Mouse (Mus musculus): ENCODE measurements around the gene Hmga2. TPM values are rescaled to one million over a fixed set of nuclear protein-coding genes. Genes with fewer than 3 reads are reported as not detected.

Hmga2 gene
- polyA plus RNA-seq, 2 experiments: 3.4 to 5.4 TPM

DNA sequence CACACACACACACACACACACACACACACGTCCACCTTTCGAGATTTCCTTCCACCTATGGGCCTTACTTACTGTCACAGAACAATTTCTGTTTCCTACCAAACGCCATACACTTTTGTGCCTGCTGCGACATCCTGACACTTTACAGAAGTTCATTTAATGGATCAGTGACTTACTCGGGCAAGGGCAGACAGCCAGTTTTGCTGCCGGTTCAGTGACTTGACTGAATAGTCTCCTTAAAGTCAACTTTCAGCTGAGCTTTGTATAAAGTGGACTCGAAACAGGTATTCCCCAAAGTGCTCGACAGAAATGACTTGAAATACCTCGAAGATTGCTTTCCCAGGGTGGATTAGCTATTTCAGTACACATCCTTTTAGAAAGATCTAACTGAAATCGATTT is 87.3 kb downstream of the Hmga2 start:
- H3K27ac ChIP-seq: no peak overlapping the region
- WGBS (ENCODE audit: insufficient replicate concordance): 58% methylated on average over 10 of the region's 10 CpGs
- no peaks in the 10 kb centered on the region for H3K9me3 ChIP-seq (ENCODE audit: control insufficient read depth, low read length)
- H3K4me3 ChIP-seq (ENCODE audit: insufficient read depth in 1 of 2, low read depth in 2 of 2, low read length in 2 of 2): no peak overlapping the region
- H3K27me3 ChIP-seq (ENCODE audit: control insufficient read depth, insufficient read depth, low read length): no peaks in the 10 kb centered on the region
- no peak overlapping the region for H3K4me2 ChIP-seq (ENCODE audit: low read depth)
- H3K9ac ChIP-seq (replicated peaks): no peak overlapping the region
- peaks cover 0 to 19% of the 10 kb centered on the region in 2 experiments; a peak in 2 of 4 replicates for H3K4me1 ChIP-seq (replicated peaks; ENCODE audit: control insufficient read depth in 2 of 2, insufficient read depth in 2 of 2, low read length in 1 of 2)
- ATAC-seq (ENCODE audit: insufficient read depth) (no peak), DNase-seq (ENCODE audit: low read depth in 3 of 3, low spot score in 3 of 3) (no peak)
- H3K36me3 ChIP-seq (replicated peaks; ENCODE audit: control insufficient read depth, insufficient read depth, low read depth): no peaks in the 10 kb centered on the region
- TF ChIP-seq CTCF (IDR thresholded peaks at IDR 0.05; ENCODE audit: low read depth) (no peak), EP300 (IDR thresholded peaks at IDR 0.05; ENCODE audit: low read depth) (no peak)

DNA sequence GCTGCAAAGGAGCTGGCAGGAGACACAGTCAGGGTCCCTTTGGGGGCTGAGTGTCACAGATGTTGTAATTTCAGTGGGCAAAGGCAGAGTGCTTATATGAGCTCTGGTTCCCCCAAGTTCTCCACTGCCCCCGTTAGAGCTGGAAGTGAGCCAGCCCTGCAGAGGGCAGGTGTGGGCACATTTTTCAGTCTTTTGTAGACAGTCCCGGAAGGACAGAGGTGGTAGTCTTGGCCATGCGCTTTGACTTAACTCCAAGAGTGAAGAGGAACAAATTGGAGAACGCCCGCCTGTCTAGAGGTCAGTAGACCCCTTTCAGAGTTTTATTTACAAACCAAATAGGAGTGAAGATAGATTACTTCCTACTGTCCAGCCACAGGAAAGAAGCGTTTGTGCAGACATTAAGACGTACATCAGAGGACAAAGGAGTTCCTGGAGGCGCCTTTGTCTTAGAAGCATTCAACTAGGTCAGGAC is 87.8 kb downstream of the Hmga2 start:
- DNase-seq (ENCODE audit: low read depth in 3 of 3, low spot score in 3 of 3): no peak
- no peak overlapping the region for H3K4me2 ChIP-seq (ENCODE audit: low read depth)
- peaks cover 0 to 19% of the 10 kb centered on the region in 2 experiments; a peak in 2 of 4 replicates for H3K4me1 ChIP-seq (replicated peaks; ENCODE audit: control insufficient read depth in 2 of 2, insufficient read depth in 2 of 2, low read length in 1 of 2)

DNA sequence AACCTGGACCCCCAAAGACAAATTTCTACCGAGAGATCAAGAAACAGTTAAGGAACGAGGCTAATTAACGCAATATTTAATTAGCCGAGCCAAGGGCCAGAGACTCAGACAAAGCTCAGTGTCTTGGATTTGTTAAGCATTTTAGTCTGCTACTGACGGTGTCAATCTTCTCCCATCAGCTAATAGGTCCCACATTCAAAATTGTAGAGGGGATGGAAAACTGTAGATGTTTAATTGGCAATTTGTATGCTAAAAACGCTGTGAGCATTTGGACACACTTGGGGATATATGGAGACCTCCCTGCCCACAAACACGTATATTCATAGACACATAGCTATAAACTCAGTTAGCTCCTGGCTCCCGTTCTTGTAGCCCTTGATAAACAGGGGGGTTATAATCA is 89.2 kb downstream of the Hmga2 start:
- ATAC-seq (ENCODE audit: insufficient read depth) (no peak), DNase-seq (ENCODE audit: low read depth in 3 of 3, low spot score in 3 of 3) (no peak)
- no peaks in the 10 kb centered on the region for H3K9me3 ChIP-seq (ENCODE audit: control insufficient read depth, low read length)

More for the DNA sequence above, 87.8 kb downstream of the Hmga2 start:
- no peak for ATAC-seq (ENCODE audit: insufficient read depth)
- H3K9ac ChIP-seq (replicated peaks): no peak overlapping the region
- no peaks in the 10 kb centered on the region for H3K36me3 ChIP-seq (replicated peaks; ENCODE audit: control insufficient read depth, insufficient read depth, low read depth)
- no peak overlapping the region for H3K4me3 ChIP-seq (ENCODE audit: insufficient read depth in 1 of 2, low read depth in 2 of 2, low read length in 2 of 2)
- TF ChIP-seq EP300 (IDR thresholded peaks at IDR 0.05; ENCODE audit: low read depth) (no peak), CTCF (IDR thresholded peaks at IDR 0.05; ENCODE audit: low read depth) (no peak)
- H3K9me3 ChIP-seq (ENCODE audit: control insufficient read depth, low read length): no peaks in the 10 kb centered on the region
- H3K27me3 ChIP-seq (ENCODE audit: control insufficient read depth, insufficient read depth, low read length): no peaks in the 10 kb centered on the region
- H3K27ac ChIP-seq: no peak overlapping the region
- WGBS (ENCODE audit: insufficient replicate concordance): 53% methylated on average over 8 of the region's 8 CpGs

DNA sequence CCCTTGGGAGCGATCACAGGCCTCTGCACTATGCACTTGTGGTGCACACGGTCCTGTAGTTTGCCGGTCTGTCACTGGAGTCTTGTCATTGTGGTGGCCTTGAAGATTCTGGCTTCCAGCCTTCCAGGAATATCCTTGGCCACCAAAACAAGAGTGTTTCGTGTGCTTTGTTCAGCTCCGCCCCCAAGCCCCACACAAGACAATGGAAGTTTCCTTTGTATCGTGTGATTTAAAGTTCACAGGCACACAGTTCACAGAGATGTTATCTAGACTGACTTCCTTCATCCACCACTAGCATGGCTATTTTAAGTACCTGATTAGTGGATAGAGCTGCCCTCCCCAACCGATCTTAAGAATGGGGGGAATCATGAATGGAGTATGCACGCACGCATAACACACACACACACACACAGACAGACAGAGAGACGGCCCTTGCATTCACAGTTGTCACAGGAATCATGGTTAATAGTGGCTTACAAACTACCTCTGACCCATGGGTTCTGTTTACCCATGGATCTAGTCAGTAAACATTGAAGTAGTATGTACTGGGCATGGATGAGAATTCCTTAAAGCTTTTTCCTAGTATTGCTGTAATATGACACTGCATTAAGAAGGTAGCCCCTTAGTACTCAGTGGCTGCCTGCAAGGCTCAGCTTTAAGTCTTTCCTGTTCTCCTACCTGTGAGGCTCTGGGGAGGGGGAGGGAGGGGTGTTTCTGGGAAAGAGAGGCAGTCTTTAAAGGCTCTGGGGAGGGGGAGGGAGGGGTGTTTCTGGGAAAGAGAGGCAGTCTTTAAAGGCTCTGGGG is 91.3 kb downstream of the Hmga2 start:
- H3K4me3 ChIP-seq (ENCODE audit: insufficient read depth in 1 of 2, low read depth in 2 of 2, low read length in 2 of 2): no peak overlapping the region
- no peak overlapping the region for H3K27ac ChIP-seq
- TF ChIP-seq EP300 (IDR thresholded peaks at IDR 0.05; ENCODE audit: low read depth) (no peak), CTCF (IDR thresholded peaks at IDR 0.05; ENCODE audit: low read depth) (no peak)
- peaks cover 0 to 10% of the 10 kb centered on the region in 2 experiments; a peak in 2 of 4 replicates for H3K4me1 ChIP-seq (replicated peaks; ENCODE audit: control insufficient read depth in 2 of 2, insufficient read depth in 2 of 2, low read length in 1 of 2)
- WGBS (ENCODE audit: insufficient replicate concordance): 35% methylated on average over 10 of the region's 10 CpGs
- DNase-seq (ENCODE audit: low read depth in 3 of 3, low spot score in 3 of 3): no peak
- no peaks in the 10 kb centered on the region for H3K9me3 ChIP-seq (ENCODE audit: control insufficient read depth, low read length)
- H3K27me3 ChIP-seq (ENCODE audit: control insufficient read depth, insufficient read depth, low read length): no peaks in the 10 kb centered on the region
- H3K36me3 ChIP-seq (replicated peaks; ENCODE audit: control insufficient read depth, insufficient read depth, low read depth): no peaks in the 10 kb centered on the region
- ATAC-seq (ENCODE audit: insufficient read depth): peak; percentile 23; the same call in 1 of the 2 replicates
- H3K4me2 ChIP-seq (ENCODE audit: low read depth): no peak overlapping the region
- no peak overlapping the region for H3K9ac ChIP-seq (replicated peaks)

More for the DNA sequence above, 89.2 kb downstream of the Hmga2 start:
- no peak overlapping the region for H3K4me3 ChIP-seq (ENCODE audit: insufficient read depth in 1 of 2, low read depth in 2 of 2, low read length in 2 of 2)
- H3K9ac ChIP-seq (replicated peaks): no peak overlapping the region
- TF ChIP-seq CTCF (IDR thresholded peaks at IDR 0.05; ENCODE audit: low read depth): no peak
- no peak for TF ChIP-seq EP300 (IDR thresholded peaks at IDR 0.05; ENCODE audit: low read depth)
- H3K27me3 ChIP-seq (ENCODE audit: control insufficient read depth, insufficient read depth, low read length): no peaks in the 10 kb centered on the region
- peaks cover 0 to 14% of the 10 kb centered on the region in 2 experiments; a peak in 2 of 4 replicates for H3K4me1 ChIP-seq (replicated peaks; ENCODE audit: control insufficient read depth in 2 of 2, insufficient read depth in 2 of 2, low read length in 1 of 2)
- no peak overlapping the region for H3K4me2 ChIP-seq (ENCODE audit: low read depth)
- H3K27ac ChIP-seq: no peak overlapping the region
- H3K36me3 ChIP-seq (replicated peaks; ENCODE audit: control insufficient read depth, insufficient read depth, low read depth): no peaks in the 10 kb centered on the region
- WGBS (ENCODE audit: insufficient replicate concordance): 69% methylated on average over 8 of the region's 8 CpGs

DNA sequence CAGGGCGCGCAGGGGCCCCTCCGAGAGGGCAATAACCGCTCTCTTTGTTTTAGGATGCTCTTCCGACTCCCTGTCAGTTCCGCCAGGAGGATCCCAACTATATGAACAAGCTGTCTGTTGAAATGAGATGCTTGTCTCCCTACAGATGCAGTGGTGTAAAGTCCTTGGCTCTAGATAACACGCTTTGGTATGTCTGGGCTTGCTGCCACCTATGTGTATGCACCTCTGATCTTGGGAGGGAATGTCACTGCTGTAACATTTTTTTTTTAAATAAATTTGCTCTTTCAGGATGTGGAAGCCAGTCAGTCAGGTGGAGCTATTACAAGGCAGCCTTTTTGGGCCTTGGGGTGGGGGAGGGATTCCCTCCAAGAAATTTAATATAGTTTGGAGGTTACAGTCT is 92.2 kb downstream of the Hmga2 start:
- no peaks in the 10 kb centered on the region for H3K9me3 ChIP-seq (ENCODE audit: control insufficient read depth, low read length)
- ATAC-seq (ENCODE audit: insufficient read depth): no peak

More for the DNA sequence above, 92.2 kb downstream of the Hmga2 start:
- DNase-seq (ENCODE audit: low read depth in 3 of 3, low spot score in 3 of 3): no peak
- Histone ChIP-seq H3K36me3 (replicated peaks; ENCODE audit: control insufficient read depth, insufficient read depth, low read depth) (no peaks in the 10 kb centered on the region), H3K27me3 (ENCODE audit: control insufficient read depth, insufficient read depth, low read length) (no peaks in the 10 kb centered on the region), H3K4me1 (replicated peaks; ENCODE audit: control insufficient read depth in 2 of 2, insufficient read depth in 2 of 2, low read length in 1 of 2) (peaks cover 0 to 8% of the 10 kb centered on the region in 2 experiments; a peak in 2 of 4 replicates), H3K9ac (replicated peaks) (no peak overlapping the region), H3K4me2 (ENCODE audit: low read depth) (no peak overlapping the region), H3K4me3 (ENCODE audit: insufficient read depth in 1 of 2, low read depth in 2 of 2, low read length in 2 of 2) (no peak overlapping the region), H3K27ac (no peak overlapping the region)
- WGBS (ENCODE audit: insufficient replicate concordance): 84% methylated on average over 7 of the region's 7 CpGs
- TF ChIP-seq CTCF (IDR thresholded peaks at IDR 0.05; ENCODE audit: low read depth) (no peak), EP300 (IDR thresholded peaks at IDR 0.05; ENCODE audit: low read depth) (no peak)

Measured in liver, embryonic 14.5 days (tissue).